Mouse (Mus musculus) cerebellum, adult (tissue): ENCODE measurements around the gene Rcor3.

Experiments used
- ATAC-seq: cut with Nextera tagmentation; 2 replicates; pipeline ENCODE4 v1.9.2; 2017; ENCODE audit warnings: mild to moderate bottlenecking, moderate library complexity, mixed read lengths; ENCODE audit not compliant: insufficient number of reproducible peaks, low FRiP score, low TSS enrichment

Rcor3 gene

DNA sequence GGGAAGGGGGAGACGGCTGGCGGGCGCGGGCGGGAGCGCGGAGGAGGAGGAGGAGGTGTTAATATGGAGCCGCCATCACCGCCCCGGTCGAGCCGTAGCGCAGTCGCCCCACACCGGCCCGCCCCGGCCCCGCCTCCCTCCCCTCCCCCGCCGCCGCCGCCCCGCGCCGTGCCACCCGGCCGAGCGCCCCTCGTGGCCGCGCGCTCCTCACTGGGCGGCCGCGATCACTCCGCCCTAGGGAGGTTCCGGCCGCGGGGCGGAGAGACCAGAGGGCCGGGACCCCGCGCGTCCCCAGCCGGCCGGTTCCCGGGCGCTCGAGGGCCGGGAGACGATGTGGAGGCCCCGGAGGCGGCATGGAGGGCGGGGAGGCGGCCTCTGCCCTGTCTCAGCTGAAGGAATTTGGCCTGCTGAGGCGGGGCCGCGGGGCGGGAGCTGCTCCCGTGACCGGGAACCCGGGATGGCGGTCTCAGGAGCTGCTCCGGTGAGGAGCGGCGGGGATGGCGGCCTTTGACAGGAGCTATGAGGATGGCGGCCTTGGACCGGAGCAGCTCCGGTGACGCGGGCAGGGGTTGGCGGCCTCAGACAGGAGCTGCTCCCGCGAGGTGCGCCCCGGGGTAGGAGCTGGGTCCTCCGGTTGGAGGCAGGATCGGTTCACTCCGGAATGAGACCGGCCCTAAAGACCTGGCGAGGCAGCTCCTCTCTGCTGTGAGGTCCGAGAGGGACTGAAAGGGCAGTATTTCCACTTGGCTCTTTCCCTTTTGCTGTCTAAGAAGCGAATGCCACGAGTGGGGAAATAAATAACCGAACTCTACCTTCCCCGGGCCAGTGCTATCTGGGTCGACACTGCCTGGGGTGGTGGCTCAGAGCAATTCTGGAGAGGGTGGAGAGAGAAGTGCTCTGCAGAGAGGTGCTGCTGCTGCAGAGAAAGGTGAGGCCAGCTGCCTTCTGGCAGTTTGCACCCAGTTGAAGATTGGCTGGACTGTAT is at the start of gene Rcor3:
Gene Rcor3, minus strand, starts transcription at position 137 of the 985 bp plus-strand sequence.
- peak; percentile 79 for ATAC-seq

DNA sequence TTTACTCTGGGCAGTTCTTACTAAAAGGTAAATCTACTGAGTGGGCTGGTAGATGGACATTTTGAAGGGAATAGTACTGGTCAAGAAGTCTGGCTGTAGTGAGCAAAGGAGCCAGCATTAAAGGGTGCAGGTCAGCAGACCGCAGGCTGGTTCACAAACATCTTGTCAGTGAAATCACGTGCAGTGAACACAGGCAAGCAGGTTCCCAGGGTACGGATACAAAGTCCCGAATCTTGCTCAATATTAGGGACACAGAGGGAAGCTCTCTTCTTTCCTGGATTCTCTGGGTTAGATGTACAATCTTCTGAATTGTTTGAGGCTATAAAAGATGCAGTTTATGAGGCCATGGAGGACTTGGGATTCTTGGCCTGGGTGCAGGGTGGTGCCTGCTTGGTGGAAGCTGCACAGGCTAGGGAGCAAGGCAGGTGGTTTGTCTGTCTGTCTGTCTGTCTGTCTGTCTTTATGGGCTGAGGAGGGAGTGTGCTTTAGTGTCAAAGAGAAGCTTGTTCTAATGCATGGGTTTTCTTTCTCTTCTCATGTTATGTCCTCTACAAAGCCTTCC is 43.9 kb upstream of the Rcor3 start:
- ATAC-seq = no peak

DNA sequence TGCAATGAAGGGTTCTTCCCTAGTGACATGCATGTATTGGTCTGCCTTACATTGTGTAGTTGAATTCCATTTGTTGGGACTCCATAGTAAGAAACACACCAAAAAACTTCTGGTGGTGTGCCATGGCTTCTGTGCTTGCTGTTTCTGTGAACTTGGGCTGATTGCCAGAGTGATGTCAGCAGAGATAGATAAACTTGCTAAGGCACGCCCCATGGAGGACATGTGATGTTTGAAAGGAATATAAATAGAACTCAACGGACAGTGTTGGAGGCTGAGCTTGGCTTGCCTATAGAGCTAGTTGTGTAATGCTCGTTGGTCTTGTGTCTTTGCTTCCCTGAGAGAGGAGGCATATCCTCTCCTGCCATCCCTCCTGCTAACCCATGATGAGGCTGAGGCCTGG is 42.0 kb upstream of the Rcor3 start:
- ATAC-seq = no peak

DNA sequence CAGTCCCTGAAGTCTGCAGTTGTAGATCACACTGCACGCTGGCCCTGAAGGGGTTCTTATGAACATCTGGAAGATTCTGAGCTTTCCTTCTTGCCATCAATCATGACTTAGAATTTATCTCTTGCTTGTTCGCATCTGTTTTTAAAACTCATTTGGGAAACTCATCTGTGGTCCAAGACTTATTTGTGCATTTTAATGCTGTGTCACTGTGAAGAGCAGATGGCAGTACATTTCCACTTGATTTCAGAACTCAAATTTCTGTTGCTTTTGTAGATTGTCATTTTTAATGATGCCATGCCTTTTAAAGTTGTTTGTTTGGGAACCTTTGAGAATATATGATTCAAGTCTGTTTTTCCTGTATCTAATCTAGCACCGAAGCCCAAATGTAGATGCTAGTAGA is 33.6 kb upstream of the Rcor3 start:
- no peak for ATAC-seq

DNA sequence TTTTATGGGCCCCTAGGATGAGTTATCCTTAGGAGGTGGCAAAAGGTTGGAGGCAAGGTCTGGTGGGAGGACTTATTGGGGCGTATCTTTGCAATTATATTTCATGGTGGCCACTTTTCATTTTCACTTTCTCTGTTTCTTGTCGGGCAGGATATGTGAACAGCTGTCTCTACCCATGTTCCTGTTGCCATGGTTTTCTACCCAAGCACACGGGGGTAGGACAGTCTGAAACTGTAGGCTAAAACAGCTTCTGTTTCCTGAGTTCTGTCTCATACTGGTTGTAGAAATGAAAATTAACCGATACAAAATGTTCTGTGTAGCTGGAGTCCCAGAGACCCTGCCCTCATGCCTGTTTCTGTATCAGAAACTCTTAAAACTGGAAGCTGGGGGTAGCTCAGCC is 13.3 kb upstream of the Rcor3 start:
- no peak for ATAC-seq

DNA sequence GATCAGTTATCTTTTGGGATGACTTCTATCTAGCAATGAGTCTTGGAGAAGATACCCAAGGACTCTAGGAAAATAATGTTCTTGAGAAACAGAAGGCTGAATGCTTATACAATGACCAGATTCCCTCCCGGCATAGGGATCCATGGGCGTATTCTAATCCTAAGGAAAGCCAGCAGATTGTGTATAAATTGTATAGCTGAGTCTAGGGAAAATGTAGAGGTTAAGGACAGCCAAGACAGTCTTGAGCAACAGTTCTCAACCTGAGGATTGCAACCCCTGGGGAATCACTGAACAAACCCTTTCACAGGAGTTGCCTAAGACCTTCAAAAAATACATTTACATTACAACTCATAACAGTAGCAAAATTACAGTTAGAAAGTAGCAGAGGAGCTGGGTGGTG is 2.5 kb upstream of the Rcor3 start:
- ATAC-seq = no peak

DNA sequence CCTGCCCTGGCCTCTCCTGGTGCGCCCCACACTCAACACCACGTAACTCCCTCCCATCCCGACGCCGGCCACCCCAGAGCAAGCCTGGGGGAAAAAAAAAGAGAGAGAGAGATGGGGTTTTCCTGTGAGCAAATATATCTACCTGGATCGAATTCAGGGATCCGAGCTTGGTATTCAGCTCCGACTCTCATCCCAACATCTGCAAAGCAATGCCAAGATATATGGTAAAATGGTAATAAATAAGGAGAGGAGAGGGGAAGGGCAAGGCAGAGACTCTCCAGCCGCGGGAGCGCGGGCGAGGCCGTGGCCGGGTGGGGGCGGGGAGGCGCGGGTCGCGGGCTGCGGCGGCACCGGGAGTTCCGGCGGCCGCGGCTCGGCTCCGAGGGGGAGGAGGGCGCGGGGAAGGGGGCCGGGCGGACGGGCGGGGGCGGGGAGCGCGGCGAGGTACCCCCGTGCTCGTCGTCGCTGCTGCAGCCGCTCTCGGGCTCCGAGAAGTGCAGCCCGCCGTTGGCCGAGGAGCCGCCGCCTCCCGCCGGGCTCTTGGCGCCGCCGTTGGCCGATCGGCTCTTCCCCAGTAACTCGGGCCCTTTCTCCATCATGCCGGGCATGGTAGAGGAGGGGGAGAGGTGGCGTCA is 454 bp downstream of the Rcor3 start:
- ATAC-seq = no peak

GRCm38 (mm10) chr1:192136561-192137290 is 1.1 kb downstream of the Rcor3 start:
- ATAC-seq = peak; percentile 78

DNA sequence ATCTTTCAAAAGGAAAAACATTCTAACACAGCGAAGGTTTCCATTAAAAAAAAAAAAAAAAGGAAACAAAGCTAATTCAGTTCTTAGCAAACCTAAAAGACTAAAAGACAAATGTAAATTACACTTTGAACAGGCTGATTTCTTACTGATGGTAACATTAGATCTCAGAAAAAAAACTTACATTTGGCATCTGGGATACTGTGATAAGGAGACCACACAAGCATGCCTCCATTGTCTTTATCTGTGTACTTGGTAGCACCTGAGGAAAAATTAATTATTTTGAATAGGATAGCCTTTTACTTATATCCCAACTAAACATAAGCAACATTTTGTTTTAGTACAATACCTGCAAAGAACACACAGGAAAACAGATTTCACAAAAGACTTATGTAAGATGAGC is 7.7 kb downstream of the Rcor3 start:
- ATAC-seq = no peak

DNA sequence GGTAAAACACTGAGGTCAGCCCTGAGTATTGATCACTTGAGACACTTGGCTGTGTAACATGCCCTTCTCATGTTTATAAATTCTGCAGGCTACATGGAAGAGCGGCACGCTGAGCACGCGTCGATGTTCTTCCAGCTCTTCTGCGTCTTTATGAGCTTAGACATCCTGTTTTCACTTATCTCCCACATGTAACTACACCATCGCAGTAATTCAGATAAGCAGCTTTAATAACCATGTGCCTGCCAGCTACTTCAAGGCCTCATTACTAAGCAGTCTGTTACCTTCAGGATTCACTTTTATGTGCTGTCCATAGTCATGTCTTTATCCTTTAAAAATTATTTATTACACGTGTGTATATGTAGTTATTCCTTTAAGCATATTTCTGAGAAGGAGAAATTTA is 9.5 kb downstream of the Rcor3 start:
- no peak for ATAC-seq

DNA sequence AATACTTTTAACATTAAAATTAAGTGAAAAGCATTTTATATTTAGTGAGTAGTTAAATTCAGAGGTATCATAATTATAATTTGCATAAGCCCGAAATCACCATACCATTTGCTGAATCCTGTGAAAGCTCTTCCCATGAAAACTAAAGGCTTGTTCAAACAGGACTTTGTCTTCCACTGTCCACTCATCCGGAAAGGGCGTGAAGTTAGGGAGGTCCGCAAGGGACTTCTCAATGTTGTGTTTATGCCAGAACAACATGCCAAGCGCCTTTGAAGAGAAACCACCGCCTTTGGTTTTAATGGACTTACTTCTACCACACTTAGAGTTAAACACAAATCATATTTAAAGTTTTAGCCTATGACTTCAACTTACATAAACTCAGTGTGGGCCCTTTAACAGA is 12.1 kb downstream of the Rcor3 start:
- ATAC-seq = no peak

DNA sequence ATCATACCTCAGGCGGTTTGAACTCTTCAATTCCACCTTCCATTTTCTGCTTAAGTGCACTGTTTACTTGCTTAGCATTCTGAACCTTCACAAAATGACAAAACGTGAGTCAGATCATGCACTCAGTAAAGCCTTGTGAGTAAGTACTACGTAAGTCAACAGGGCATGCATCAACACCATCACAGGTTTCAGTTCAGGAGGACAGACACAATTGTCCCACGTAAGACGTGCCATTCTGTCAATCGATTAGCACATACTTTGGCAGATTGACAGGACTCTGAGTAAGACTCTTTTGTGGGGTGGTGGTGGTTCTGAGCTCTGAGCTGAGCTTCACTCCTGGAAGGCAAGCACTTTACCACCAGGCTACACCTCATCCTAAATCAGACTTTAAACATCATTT is 21.6 kb downstream of the Rcor3 start:
- no peak for ATAC-seq

GRCm38 (mm10) chr1:192115378-192115777 is 22.5 kb downstream of the Rcor3 start:
- ATAC-seq = no peak

- no peak for ATAC-seq
Observed at GRCm38 (mm10) chr1:192109169-192109568, 28.7 kb downstream of the Rcor3 start.

GRCm38 (mm10) chr1:192107352-192107751 is 30.5 kb downstream of the Rcor3 start:
- ATAC-seq = peak; percentile 80; the same call in 1 of the 2 replicates

DNA sequence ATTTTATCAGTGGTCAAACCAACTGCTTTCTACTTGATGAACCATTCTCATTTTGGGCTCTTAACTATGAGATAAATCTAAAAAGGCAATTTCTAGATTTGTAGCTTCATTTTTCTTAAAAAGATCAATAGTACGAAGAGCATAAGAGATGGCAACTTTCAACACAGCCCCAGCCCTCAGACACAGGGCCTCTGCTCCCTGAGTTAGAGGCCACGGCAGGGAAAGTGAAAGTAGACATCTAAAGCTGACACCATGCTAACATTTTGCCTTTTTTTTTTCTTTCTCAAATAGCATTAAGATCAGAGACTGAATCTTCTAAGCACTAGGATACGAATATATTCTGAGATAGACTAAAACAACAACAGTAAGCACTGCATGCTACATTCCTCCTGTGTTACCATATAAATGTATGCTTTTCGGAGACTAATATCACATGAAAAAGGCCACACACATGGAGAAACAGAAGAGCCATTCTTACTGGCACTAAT is 31.9 kb downstream of the Rcor3 start:
- ATAC-seq = no peak

GRCm38 (mm10) chr1:192104021-192104420 is 33.8 kb downstream of the Rcor3 start:
- no peak for ATAC-seq

GRCm38 (mm10) chr1:192103176-192103575 is 34.7 kb downstream of the Rcor3 start:
- no peak for ATAC-seq

GRCm38 (mm10) chr1:192101359-192101758 is 36.5 kb downstream of the Rcor3 start:
- ATAC-seq = no peak

- ATAC-seq = no peak
Observed at GRCm38 (mm10) chr1:192100742-192101141, 37.1 kb downstream of the Rcor3 start.
